Mouse (Mus musculus): ENCODE measurements at regions not wholly inside any gene's neighbourhood (a gene's known extent, or its start where the extent isn't known, plus 50 kb on each side); places are given as distances from the start of the nearest gene placed in this dataset.

- in situ Hi-C loops (cut with MboI, MseI): no loop called here
These were observed 161.2 kb downstream of the Mreg start for GRCm38 (mm10) chr1:72050858-72051257.

DNA sequence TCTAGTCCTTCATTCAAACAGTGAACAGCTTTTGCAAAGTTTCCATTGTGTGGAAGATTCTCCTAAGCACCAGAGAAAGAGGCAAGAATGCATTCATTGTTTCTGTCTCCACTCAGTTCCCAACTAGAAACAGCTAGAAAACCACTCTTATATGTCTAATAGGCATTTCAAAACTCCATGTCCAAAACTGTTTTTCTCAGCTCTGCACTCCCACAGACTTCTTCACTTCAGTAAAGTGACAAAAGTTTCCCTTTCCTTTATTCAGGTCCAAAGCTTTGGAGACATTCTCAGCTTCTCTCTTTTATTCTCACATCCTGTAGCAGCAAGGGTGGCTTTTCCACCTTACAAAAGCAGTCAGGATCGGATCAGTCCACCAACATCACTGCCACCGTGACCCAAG is 166.0 kb downstream of the Mreg start:
- in situ Hi-C loops (cut with MboI, MseI): no loop called here

DNA sequence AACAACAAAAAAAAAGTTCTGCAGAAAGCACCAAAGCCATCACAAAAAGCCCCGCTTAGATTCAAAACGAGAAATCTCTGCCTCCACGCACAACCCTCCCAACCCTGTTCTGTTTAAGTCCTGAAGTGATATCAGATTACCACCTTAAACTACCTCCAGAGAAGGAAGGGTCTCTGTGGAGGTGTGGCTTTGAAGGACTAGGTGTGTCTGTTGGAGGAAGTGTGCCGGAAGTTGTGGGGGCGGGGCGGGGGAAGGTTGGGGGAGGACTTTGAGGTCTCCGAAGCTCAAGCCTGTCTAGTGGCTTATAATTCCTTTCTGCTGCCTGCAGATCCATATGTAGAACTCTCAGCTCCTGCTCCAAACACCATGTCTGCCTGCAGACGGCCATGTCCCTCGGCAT is 173.6 kb downstream of the Mreg start:
- in situ Hi-C loops (cut with MboI, MseI): no loop called here

DNA sequence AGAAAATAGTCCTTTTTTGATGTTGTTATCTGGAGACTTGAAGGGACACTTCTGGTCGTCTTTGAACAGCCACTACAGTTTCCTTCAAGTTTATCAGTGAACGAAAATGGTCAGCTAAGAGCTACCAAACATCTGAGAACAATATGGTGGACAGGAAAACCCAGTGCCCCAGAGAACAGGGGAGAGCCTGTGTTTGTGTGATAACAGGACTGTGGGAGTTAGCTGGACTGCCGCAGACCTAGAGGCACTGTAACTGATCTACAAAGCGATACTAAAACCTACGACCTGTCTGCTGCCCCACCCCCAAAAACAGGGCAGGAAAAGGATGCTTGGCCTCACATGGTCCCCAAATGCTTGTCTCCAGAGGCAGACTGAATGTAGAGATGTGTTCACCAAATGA is 175.5 kb downstream of the Mreg start:
- in situ Hi-C loops (cut with MboI, MseI): no loop called here

GRCm38 (mm10) chr1:72036141-72036540 is 176.0 kb downstream of the Mreg start:
- in situ Hi-C loops (cut with MboI, MseI): no loop called here

DNA sequence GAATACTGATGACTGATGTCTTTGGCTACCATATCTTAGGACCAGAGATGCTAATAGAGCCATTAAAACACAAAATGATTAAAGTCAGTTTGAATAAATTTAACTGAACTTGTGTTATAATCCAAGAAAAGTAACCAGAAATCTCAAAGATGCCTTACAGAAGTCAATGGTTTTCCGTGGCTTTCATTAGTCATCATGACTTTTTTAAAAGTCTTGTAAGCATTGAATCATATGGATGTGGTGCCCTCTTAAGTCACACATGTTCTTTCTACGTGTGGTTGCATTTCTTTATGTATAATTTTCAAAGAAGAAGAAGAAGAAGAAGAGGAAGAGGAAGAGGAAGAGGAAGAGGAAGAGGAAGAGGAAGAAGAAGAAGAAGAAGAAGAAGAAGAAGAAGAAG is 178.2 kb downstream of the Mreg start:
- in situ Hi-C loops (cut with MboI, MseI): no loop called here

GRCm38 (mm10) chr1:72032214-72032613 is 179.9 kb downstream of the Mreg start:
- in situ Hi-C loops (cut with MboI, MseI): no loop called here

GRCm38 (mm10) chr1:72030763-72031405 is 181.2 kb downstream of the Mreg start:
- in situ Hi-C loops (cut with MboI, MseI): no loop called here

DNA sequence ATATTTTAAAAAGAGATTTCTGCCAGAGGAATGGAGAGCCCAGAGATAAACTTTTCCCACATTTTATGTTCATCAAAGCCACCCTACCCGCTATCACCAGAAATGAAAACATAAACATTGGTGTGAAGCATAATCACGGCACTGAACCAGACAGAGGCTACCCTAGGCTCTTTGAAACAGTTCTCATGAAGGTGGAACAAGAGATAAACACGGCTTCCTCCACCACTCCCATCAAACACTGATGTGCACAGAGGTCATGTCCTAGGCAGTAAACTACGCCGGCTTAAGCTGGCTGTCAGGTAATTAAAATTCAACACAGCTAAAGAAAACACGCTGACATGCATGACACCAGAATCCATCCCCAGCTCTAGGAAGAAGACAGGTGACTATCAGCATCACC is 182.5 kb downstream of the Mreg start:
- in situ Hi-C loops (cut with MboI, MseI): no loop called here

DNA sequence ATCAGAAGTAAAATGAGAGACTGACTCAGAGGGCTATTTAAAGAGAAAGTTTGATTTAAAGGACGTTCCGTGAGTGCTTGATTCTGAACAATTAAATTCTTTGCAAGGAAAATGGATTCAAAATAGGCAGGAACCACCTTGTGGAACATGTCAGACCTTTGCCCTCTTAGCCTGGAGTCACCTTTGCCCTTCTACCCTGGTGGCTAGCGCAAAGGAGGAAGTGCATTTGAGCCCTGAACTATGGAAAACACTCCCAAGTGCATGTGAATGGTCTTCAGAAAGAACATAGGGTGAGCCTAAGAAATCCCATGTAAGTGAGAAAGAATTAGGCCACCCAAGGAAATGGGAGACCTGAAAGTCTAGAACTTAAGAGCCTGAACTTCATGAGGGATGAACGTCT is 185.2 kb downstream of the Mreg start:
- in situ Hi-C loops (cut with MboI, MseI): no loop called here

GRCm38 (mm10) chr1:72022631-72023030 is 189.5 kb downstream of the Mreg start:
- in situ Hi-C loops (cut with MboI, MseI): no loop called here

- in situ Hi-C loops (cut with MboI, MseI): no loop called here
These were observed 193.5 kb downstream of the Mreg start for GRCm38 (mm10) chr1:72018479-72019222.

DNA sequence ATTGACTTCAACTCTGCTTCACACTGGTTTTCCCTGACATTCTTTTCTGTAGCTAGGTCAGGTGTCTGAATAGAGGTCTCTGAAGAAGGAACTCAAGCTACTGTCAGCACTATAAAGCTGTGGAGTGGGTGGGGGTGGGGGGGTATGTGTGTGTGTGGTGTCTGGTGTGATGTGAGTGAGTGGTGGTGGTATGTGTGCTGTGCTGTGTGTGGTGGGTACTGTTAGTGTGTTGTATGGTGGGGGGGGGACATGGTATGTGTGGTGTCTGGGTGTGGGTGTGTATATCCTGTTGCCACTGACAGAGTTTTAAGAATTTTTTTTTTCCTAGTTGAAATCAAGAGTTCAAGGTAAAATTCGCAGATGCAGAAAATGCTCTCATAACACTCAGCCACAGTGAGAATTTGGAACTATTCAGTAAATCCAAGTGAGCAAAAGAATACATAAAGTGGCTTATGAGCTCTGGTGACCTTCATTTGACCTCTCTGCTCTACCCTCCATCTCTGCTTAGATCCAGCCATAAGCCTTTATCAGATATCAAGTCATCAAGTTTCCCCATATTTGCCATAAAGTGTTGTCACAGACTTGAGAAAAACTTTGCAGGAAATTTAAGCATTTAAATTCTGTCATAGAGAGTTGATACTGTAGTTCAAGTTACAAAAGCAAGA is 194.2 kb downstream of the Mreg start:
- in situ Hi-C loops (cut with MboI, MseI): no loop called here

DNA sequence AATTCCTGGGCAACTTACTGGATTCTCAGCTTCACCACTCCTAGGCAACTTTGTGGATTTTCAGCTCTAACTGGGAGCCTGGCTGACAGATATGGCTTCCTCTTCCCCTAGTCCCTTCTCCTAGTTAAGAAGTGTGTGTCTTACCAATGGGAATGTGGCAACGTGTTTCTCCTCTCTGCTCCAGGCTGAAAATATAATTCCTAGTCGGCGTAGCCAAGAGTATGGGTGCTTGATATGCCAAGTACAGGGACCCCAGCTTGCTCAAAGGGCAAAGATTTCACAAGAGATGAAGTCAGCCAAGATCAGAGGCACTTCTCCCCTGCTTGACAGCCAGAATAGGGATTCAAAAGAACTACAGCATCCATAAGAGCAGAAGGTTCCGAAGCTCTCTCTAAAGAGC is 196.6 kb downstream of the Mreg start:
- in situ Hi-C loops (cut with MboI, MseI): no loop called here

DNA sequence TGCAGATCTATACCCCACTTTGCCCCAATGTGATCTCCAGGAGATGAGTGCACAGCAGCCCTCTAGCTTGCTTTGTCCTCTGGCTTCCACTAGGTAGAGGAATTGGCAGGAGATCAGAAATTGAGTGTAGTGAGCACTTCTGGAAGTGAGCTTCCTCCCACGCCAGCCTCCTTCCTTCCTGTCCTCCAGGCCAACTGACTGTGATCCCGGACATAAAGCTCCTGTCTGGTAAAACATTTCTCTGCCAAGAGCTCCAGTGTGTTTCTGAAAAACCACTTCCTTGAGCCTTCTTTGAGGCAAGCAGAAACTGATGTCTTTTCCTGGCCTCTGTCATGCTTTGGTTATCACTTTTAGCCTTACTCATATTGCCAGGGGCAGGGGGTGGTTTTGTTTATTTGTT is 197.5 kb downstream of the Mreg start:
- in situ Hi-C loops (cut with MboI, MseI): no loop called here

DNA sequence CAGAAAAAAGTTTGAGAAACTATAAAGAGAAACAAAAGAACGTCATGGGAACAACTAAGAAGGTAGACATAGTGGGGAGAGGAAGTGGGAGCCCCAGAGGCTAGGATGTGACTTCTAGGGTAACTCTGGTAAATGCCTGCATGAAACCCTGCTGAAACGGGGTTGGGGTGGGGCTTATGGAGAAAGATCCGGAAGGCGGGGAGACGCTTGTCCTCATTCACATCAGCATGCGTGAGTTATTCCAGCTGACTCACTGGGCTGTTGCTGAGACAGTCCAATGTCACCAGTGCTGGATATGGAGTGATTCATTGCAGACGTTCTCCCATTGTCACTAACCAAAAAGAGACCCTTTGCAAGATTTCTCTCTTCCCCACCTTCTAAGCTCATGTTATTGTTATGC is 198.2 kb downstream of the Mreg start:
- in situ Hi-C loops (cut with MboI, MseI): no loop called here

GRCm38 (mm10) chr1:72012710-72013109 is 199.4 kb downstream of the Mreg start:
- in situ Hi-C loops (cut with MboI, MseI): no loop called here

- in situ Hi-C loops (cut with MboI, MseI): no loop called here
These were observed 202.7 kb downstream of the Mreg start for GRCm38 (mm10) chr1:72009270-72009928.

- in situ Hi-C loops (cut with MboI, MseI): no loop called here
These were observed 205.3 kb downstream of the Mreg start for GRCm38 (mm10) chr1:72006696-72007291.

DNA sequence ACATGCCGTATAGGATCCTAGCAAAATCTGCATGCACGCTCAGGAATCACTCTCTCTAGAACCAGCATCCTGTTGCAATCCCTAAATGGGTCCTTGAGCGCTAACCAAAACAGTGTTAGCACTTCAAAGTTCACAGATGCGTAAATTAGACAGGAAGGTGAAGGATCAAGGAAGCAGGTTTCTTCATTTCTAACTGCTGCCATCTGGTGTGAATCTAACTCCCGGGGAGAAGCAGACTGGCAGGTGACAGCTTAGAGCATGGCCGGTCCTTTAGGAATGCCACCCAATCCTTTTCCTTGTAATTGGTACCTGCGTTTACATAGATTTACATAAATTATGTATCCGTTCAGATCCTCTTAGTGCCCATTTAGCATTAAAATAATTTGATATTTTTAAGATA is 206.2 kb downstream of the Mreg start:
- in situ Hi-C loops (cut with MboI, MseI): no loop called here

DNA sequence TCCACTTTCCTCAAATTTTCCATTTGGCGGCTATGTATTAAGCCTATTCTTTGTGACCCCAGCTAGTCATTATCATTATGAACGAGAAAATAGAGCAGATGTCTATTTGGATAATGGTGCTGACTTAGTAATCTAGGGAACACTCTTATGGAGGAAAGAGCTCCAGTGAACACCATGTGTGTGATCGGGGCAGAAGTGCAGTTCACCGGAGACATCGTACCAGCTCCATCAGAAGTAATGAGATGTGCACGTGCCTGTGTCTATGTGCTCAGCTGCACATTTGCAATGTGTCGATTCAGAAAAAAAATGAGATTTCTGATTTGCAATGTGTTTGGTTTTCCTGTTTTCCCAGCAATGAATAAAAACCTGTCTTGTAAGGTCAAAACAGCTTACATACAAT is 206.6 kb downstream of the Mreg start:
- in situ Hi-C loops (cut with MboI, MseI): no loop called here

Data from T-helper 17 cell (primary cell).